Mouse (Mus musculus) forebrain, embryonic 13.5 days (tissue): ENCODE data around the gene Fxyd1. TPM values are rescaled to one million over a fixed set of nuclear protein-coding genes. Genes with fewer than 3 reads are reported as not detected.

Experiments used
- ATAC-seq: fragments of 200-750 bp; cut with Nextera tagmentation; 2 replicates; pipeline ENCODE4 v1.8.0; 2017
- H3K27ac ChIP-seq: fragments of 300-500 bp; sonication (generic); 2 replicates; pipeline ENCODE4 v1.5.1; 2015; ENCODE audit warnings: inconsistent platforms, mild to moderate bottlenecking, moderate library complexity
- H3K27me3 ChIP-seq: fragments of 300-500 bp; sonication (generic); 2 replicates; pipeline ENCODE4 v1.6.1; 2015; ENCODE audit warnings: mild to moderate bottlenecking, inconsistent platforms
- H3K36me3 ChIP-seq: fragments of 300-500 bp; sonication (generic); 2 replicates; pipeline ENCODE4 v1.6.1; 2015; ENCODE audit warnings: mild to moderate bottlenecking, inconsistent platforms; ENCODE audit not compliant: poor library complexity, severe bottlenecking
- H3K4me1 ChIP-seq: fragments of 300-500 bp; sonication (generic); 2 replicates; pipeline ENCODE4 v1.6.1; 2015; ENCODE audit warnings: inconsistent platforms
- H3K4me2 ChIP-seq: fragments of 300-500 bp; sonication (generic); 2 replicates; pipeline ENCODE4 v1.6.1; 2015; ENCODE audit warnings: inconsistent platforms, mild to moderate bottlenecking, moderate library complexity
- H3K4me3 ChIP-seq: fragments of 300-500 bp; sonication (generic); 2 replicates; pipeline ENCODE4 v1.5.1; 2015; ENCODE audit warnings: mild to moderate bottlenecking, inconsistent platforms
- H3K9ac ChIP-seq: fragments of 300-500 bp; sonication (generic); 2 replicates; pipeline ENCODE4 v1.6.1; 2015; ENCODE audit warnings: mild to moderate bottlenecking, inconsistent platforms
- H3K9me3 ChIP-seq: fragments of 300-500 bp; sonication (generic); replicated peaks from 2 replicates; pipeline ENCODE4 v1.6.1; 2016; ENCODE audit warnings: inconsistent platforms
- WGBS: fragments of 180-500 bp; shearing (Covaris S2); methylation state at CpG from one replicate; pipeline ENCODE4 v1.1.7; 2015; 5-methylcytosine and 5-hydroxymethylcytosine counted together
- polyA plus RNA-seq: library from polyadenylated mRNA; unstranded; fragments of >200 nt; fragmentation: Nextera tagmentation; extraction: Ambion mirVana; gene quantifications from 2 replicates; pipeline ENCODE4 v1.2.1, GENCODE M21; 2015

Fxyd1 gene
- 2.5 and 3.9 TPM in 2 replicates for polyA plus RNA-seq

DNA sequence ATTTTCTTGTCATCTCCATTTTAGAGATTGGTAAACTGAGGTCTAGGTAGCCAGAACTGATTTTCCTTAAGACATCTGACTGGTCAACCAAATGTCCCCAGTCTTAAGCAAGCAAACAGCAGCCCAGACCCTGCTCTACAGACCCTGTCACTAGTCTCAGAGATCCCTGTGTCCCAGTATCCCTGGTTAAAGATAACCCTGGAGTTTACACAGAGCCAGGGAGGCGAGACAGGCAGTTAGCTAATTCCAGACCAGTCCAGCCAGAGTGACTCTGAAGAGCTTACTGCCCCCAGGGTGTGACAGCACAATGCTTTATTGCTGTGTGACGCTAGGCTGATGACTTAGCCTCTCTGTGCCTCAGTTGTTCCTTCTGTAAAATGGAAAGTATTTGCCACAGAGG lies at the start of gene Fxyd1:
Gene Fxyd1 (minus strand): TSS at position 129 of the 400 bp plus-strand sequence.
- WGBS: 73% methylated on average over 2 of the region's 2 CpGs
- H3K36me3 ChIP-seq: no peaks in the 10 kb centered on the region
- no peak within 1 kb of the TSS for H3K4me3 ChIP-seq
- peaks cover 17% of the 10 kb centered on the region for H3K4me1 ChIP-seq
- no peak for ATAC-seq
- H3K4me2 ChIP-seq: no peak within 1 kb of the TSS
- H3K9ac ChIP-seq: no peak within 1 kb of the TSS
- no peak within 1 kb of the TSS for H3K27ac ChIP-seq
- H3K9me3 ChIP-seq: no peaks in the 10 kb centered on the region
- H3K27me3 ChIP-seq: peaks cover 32% of the 10 kb centered on the region

DNA sequence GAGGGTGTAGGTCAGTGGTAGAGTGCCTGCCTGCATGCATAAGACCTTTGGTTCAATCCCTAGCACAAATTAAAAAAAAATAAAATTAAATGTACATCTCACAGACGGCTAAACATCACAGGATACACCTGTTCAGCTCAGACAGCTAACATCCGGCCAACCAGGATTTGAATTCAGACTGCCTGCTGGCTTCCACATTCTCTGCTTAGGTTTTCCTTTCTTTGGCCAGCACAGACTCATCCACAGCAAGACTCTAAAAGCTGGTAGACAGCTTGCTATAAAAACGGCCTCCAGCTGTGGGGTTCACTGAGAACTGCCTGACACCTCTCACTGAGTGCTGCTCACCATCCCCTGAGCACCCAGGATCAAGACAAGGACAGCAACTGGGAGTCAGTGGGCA lies 49.2 kb upstream of the Fxyd1 start:
- no peaks in the 10 kb centered on the region for H3K36me3 ChIP-seq
- H3K27me3 ChIP-seq: no peaks in the 10 kb centered on the region
- WGBS: 63% methylated on average over 3 of the region's 3 CpGs
- H3K9me3 ChIP-seq: no peaks in the 10 kb centered on the region
- H3K4me2 ChIP-seq: no peak overlapping the region
- no peak overlapping the region for H3K4me3 ChIP-seq
- no peak for ATAC-seq
- H3K9ac ChIP-seq: no peak overlapping the region
- H3K4me1 ChIP-seq: no peaks in the 10 kb centered on the region
- no peak overlapping the region for H3K27ac ChIP-seq

DNA sequence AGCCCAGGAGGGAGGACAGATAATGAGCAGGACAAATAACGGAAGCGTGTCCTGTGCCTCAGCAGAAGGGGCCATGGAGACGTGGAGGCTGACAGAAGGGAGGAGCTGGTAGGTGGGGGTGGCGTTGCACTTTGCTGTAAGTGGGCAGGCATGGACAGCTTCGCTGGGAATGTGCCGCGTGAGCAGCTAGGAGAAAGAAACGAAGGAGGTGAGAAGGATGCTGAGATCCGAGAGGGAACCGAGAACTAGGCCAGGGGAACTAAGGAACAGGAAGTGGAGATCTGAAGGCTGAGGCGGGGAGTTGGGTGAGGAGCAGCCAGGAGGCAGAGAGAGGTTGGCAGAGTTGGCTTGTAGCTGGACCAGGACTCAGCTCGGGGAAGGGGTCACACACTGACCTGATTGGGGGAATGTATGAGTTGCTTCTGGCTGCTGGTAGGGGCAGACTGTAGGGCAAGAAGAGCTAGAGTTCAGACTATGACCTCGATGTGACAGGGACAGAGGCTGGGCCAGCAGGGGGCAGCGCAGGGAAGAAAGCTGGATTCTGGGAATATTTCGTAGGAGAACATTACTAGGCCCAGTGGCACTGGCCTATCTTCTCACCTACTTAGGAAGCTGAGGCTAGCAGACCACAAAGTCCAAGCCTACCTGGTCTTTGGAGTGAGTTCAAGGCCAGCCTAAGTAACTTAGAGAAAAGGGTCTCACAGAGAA lies 48.2 kb upstream of the Fxyd1 start:
- H3K36me3 ChIP-seq: no peaks in the 10 kb centered on the region
- 76% methylated on average over 15 of the region's 15 CpGs for WGBS
- H3K27ac ChIP-seq: no peak overlapping the region
- H3K9ac ChIP-seq: no peak overlapping the region
- H3K9me3 ChIP-seq: no peaks in the 10 kb centered on the region
- no peaks in the 10 kb centered on the region for H3K4me1 ChIP-seq
- H3K4me2 ChIP-seq: no peak overlapping the region
- H3K27me3 ChIP-seq: no peaks in the 10 kb centered on the region
- no peak for ATAC-seq
- H3K4me3 ChIP-seq: no peak overlapping the region

DNA sequence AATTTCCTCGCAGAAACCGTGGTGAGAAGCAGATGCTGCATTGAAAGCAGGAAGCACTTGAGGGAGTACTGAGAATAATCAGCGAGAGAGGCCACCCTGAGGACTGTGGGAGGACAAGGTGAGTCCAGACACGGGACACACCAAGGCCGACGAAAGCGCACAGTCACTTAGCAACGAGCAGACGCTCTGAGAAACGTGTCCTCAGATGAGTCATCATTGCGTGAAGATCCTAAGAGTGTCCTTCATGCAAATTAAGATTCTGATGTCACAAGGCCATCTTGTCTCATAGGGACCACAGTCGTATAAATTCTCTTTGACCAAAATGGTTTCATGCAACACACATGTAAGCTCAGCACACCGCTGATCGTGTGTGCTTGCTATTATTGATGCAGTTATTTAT lies 43.8 kb upstream of the Fxyd1 start:
- Histone ChIP-seq H3K4me3 (no peak overlapping the region), H3K4me1 (no peaks in the 10 kb centered on the region), H3K9me3 (no peaks in the 10 kb centered on the region), H3K27me3 (no peaks in the 10 kb centered on the region), H3K36me3 (no peaks in the 10 kb centered on the region), H3K27ac (no peak overlapping the region), H3K9ac (no peak overlapping the region), H3K4me2 (no peak overlapping the region)
- ATAC-seq: no peak
- WGBS: 83% methylated on average over 14 of the region's 14 CpGs

DNA sequence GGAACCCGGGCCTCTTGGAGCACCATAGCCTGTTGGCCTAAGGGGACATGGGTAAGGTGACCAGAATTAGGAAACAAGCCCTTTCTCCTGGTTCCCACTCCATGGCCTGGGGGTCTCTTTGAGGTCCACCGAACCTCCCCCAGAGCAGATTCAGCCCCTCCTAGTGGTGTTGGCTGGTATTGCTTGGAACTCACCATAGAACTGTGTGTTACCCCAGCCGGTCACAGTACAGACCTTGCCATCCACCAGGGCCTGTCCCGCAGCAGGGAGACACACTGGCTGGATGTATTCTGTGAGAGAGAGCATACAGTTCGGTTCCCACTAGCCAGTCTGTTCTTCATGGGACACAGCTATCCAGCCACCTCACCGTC lies 42.6 kb upstream of the Fxyd1 start:
- Histone ChIP-seq H3K9ac (no peak overlapping the region), H3K36me3 (no peaks in the 10 kb centered on the region), H3K4me3 (no peak overlapping the region), H3K9me3 (no peaks in the 10 kb centered on the region), H3K27me3 (no peaks in the 10 kb centered on the region), H3K4me2 (no peak overlapping the region), H3K4me1 (no peaks in the 10 kb centered on the region), H3K27ac (no peak overlapping the region)
- 88% methylated on average over 6 of the region's 6 CpGs for WGBS
- no peak for ATAC-seq

DNA sequence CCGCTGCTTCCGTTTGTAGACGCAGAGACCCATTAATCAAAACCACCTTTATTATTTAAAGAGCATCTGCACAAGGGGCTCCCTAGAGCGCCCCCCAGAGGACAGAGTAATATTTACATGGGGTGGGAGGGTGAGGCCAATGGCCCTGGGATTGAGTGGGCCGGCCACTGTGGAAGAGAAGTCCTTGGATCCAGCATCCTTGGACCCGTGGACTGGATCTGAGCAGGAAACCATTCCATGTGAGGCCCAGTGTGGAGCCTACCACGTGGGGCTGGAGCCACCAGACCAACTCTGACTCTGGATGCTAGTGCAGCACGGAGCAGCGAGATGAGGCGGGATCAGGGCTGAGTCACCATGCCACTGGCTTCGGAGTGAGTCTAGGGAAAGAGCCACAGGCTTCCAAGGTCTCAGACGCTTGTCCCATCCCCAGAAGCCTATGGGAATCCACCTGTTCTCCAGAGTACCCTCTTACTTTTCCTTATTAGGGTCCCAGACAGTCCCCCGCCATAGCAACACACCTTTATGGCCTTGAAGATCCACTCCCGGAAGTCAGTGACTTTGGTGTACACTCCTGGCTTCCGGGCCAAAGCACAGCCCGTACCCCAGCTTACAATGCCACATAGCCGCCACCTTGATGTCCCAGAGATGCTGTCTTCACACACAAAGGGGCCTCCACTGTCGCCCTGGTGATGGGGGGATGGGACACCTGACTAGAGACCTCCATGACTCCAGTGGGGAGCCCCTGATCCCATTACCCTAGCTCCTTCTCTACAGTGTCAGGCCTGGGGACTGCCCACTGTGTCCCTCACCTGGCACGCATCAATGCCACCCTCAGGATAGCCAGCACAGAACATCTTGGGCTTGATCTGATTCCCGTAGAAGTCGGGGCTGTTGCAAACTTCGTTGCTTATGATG lies 42.0 kb upstream of the Fxyd1 start:
- WGBS: 77% methylated on average over 22 of the region's 22 CpGs
- ATAC-seq: no peak
- H3K4me2 ChIP-seq: no peak overlapping the region

DNA sequence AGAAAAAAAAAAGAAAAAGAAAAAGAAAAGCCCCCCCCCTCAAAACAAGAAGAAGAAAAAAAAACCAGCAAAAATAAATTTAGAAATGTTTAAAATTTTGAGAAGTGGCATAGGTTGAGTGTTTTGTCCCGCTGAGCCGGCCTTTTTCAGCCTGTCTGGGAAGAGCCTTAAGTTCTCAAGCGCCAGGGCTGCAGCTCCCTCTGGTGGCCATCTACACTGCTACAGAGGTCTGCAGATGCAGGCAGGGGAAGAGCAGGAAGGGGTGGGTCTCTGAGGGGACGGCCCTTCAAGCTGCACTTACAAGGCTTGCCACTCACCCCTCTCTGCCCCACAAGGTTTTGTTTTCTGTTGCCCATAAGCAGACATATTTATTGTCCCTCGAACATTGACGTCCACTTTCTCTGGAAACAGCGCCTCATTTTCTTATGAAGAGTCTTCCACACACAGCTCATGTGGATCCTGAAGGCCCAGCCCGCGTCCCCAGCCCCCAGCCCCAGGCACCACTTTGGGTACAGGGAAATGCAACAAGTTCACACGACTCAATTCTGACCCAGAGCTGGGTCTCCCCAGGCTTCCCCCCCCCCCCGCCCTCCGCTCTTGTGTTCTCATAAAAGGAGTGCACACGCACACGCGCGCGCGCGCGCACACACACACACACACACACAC lies 40.7 kb upstream of the Fxyd1 start:
- no peak overlapping the region for H3K9ac ChIP-seq
- H3K27me3 ChIP-seq: no peaks in the 10 kb centered on the region
- H3K4me3 ChIP-seq: peak overlapping the region; percentile 20
- peak overlapping the region; percentile 49 for H3K4me2 ChIP-seq
- H3K4me1 ChIP-seq: no peaks in the 10 kb centered on the region
- H3K36me3 ChIP-seq: no peaks in the 10 kb centered on the region
- no peaks in the 10 kb centered on the region for H3K9me3 ChIP-seq
- no peak overlapping the region for H3K27ac ChIP-seq
- peak; percentile 96 for ATAC-seq
- WGBS: 36% methylated on average over 20 of the region's 20 CpGs

More for the DNA sequence above, 42.0 kb upstream of the Fxyd1 start:
- no peaks in the 10 kb centered on the region for H3K9me3 ChIP-seq
- no peaks in the 10 kb centered on the region for H3K36me3 ChIP-seq
- H3K4me3 ChIP-seq: no peak overlapping the region
- no peak overlapping the region for H3K9ac ChIP-seq
- no peaks in the 10 kb centered on the region for H3K27me3 ChIP-seq
- H3K27ac ChIP-seq: no peak overlapping the region
- no peaks in the 10 kb centered on the region for H3K4me1 ChIP-seq

DNA sequence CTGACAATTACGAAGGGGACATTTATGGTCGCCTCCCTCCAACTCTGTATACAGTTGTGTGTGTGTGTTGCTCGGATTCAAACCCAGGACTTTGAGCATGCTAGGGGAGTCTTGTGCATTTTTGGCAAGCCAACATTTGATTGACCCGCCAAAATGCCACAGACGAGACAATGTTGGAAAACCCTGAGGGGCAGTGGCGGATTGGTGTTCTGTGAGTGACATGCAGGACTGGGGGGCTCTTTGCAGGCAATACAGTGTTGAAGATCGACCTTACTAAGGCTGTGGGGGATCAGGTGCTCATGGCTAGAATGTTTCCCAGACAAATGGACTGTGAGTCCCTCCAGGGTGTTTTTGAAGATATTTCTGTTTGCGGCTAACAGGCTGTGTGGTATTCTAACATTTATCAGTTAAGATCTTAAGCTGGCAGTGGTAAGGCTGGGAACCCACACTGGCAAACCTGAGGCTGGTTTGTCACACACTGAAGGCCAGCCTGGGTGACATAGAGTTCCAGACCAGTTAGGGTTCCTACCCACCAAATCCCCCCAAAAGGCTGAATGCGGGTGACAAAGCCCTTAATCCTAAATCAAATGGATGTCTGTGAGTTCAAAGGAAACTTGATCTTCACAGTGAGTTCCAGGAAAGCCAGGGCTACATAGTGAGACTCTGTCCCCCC lies 40.0 kb upstream of the Fxyd1 start:
- H3K4me2 ChIP-seq: no peak overlapping the region
- 76% methylated on average over 9 of the region's 9 CpGs for WGBS

DNA sequence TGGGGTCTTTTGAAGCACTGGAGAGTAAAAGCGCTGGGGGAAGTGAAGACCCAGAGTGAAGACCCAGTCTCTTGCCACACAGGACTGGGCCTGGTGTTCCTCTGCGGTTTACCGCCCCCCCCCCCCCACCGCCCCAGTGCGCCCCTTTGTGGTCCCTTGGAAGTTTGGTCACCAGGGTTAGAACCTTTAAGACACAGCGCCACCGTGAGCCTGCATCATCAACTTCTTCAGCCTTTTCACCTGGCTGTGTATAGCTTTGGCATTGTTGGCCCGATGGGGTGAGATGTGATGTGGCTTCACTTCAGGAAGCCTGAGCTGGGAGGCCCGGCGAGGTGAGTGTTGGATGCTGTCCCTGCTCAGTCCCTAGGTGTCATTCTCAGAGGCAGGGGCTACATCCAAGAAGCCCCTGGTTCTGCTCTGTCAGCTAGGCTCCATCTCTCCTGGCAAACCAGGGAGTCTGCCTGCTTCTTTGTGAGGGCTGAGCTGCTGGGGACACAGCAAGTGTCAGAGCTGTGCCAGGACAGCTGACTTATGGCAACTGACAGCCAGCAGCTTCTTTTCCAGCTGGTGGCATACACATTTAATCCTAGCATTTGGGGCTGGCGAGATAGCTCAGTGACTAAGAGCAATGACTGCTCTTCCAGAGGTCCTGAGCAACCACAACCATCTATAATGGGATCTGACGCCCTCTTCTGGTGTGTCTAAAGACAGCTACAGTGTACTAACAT lies 37.9 kb upstream of the Fxyd1 start:
- Histone ChIP-seq H3K4me1 (no peaks in the 10 kb centered on the region), H3K27ac (no peak overlapping the region), H3K27me3 (no peaks in the 10 kb centered on the region), H3K4me3 (no peak overlapping the region), H3K9me3 (no peaks in the 10 kb centered on the region; the same call in 1 of the 2 replicates), H3K36me3 (no peaks in the 10 kb centered on the region), H3K9ac (no peak overlapping the region), H3K4me2 (no peak overlapping the region)
- WGBS: 28% methylated on average over 12 of the region's 12 CpGs
- no peak for ATAC-seq

More for the DNA sequence above, 40.0 kb upstream of the Fxyd1 start:
- Histone ChIP-seq H3K4me3 (no peak overlapping the region), H3K36me3 (no peaks in the 10 kb centered on the region), H3K9ac (no peak overlapping the region), H3K27me3 (no peaks in the 10 kb centered on the region), H3K4me1 (no peaks in the 10 kb centered on the region), H3K9me3 (no peaks in the 10 kb centered on the region), H3K27ac (no peak overlapping the region)
- no peak for ATAC-seq

DNA sequence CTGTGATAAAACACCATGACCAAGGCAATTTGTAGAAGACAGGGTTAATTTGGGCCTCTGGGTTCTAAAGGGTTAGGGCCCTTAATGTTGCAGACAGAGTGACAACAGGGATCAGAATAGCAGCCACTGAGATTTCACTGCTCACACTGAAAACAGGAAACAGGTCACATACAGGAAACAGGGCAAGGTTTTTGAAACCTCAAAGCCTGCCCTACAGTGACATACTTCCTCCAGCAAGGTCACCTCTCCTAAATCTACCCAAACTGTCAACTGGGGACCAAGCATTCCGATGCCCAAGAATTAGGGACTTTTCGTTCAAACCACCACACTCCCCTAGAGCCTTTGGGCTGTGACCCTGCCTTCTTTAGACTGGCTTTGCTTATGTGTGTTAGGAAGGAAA lies 32.7 kb upstream of the Fxyd1 start:
- ATAC-seq: no peak
- H3K9me3 ChIP-seq: no peaks in the 10 kb centered on the region; the same call in 1 of the 2 replicates

DNA sequence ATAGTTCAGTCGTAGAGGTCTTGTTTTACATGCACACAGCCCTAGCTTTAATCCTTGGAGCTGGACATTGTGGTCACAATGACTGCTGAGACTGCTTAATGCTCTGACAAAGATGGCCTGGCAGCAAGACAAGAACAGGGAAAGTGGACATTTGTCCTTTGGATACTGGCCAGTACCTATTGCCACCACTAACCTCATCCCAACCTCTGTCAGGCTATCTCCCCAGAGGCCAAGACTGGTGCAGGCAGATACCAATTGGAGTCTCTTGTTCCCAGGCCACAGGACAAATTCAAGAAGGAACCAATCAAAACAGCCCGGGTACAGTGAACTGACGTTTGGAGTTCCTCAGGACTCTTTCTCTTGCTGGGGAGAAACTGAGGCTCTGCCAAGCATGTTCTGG lies 31.2 kb upstream of the Fxyd1 start:
- Histone ChIP-seq H3K9ac (no peak overlapping the region), H3K9me3 (no peaks in the 10 kb centered on the region; the same call in 1 of the 2 replicates), H3K4me3 (no peak overlapping the region), H3K4me2 (no peak overlapping the region), H3K36me3 (no peaks in the 10 kb centered on the region), H3K27me3 (no peaks in the 10 kb centered on the region), H3K27ac (no peak overlapping the region), H3K4me1 (0 out of 2 replicates have a peak, but pooled peaks cover 7% of the 10 kb centered on the region)
- ATAC-seq: no peak
- WGBS: 66% methylated on average over 3 of the region's 3 CpGs

More for the DNA sequence above, 32.7 kb upstream of the Fxyd1 start:
- WGBS: 90% methylated on average over 2 of the region's 2 CpGs
- Histone ChIP-seq H3K36me3 (no peaks in the 10 kb centered on the region), H3K4me1 (0 out of 2 replicates have a peak, but pooled peaks cover 4% of the 10 kb centered on the region), H3K4me2 (no peak overlapping the region), H3K27ac (no peak overlapping the region), H3K27me3 (no peaks in the 10 kb centered on the region), H3K9ac (no peak overlapping the region), H3K4me3 (no peak overlapping the region)
